Mouse (Mus musculus) naive thymus-derived CD4-positive, alpha-beta T cell, adult 2 months (primary cell): ENCODE data around the gene Nifk.

Source experiments
- DNase-seq: peaks from one replicate; pipeline ENCODE4 v3.0.0-alpha.2; 2011; ENCODE audit warnings: low read depth

The Nifk gene

DNA sequence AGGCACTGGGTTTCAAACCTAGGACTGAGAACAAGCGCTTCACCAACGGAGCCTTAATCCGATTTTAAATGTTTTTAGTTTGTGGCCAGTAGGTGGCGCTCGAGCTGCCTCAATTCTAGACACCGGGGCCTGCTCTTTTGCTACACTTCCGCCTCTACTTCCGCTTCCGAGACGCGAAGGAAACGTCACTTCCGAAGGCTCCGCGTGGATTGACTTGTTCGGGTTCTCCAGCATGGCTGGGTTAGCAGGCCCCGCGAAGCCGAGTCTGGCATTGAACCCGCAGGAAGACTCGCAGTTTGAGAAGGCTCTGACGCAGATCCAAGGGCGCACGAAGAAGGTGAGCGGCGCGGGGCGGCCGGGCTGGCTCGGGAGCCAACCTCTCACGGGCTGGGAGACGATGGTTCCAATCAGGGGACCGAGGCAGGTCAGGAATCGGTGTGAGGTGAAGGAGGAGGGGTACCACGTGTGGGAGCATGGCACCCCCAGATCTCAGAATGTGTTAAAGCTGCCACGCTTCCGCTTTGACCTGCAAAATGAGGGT is at the start of gene Nifk:
Gene Nifk, plus strand, starts transcription at position 179 of the 541 bp plus-strand sequence.
- DNase-seq: peak; percentile 97

- no peak for DNase-seq
Measured at GRCm38 (mm10) chr1:118275139-118275538, 46.5 kb upstream of the Nifk start.

DNA sequence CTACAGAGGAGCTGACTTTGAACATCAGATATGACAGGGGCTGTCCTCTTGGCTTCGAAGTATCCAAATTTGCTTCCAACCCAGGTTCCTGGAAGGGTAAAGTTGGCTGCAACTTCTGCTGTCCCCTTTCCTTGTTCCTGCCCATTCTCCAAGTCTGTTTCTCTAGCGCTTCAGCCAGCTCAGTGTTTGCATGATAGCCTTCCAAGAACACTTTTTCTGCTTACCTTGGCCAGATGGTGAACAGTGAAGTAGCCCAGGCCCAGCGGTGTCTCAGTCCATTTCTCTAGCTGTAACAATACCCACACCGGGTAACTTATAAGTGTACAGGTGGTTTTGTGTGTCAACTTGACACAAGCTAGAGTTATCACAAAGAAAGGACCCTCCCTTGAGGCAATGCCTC is 29.3 kb upstream of the Nifk start:
- no peak for DNase-seq

DNA sequence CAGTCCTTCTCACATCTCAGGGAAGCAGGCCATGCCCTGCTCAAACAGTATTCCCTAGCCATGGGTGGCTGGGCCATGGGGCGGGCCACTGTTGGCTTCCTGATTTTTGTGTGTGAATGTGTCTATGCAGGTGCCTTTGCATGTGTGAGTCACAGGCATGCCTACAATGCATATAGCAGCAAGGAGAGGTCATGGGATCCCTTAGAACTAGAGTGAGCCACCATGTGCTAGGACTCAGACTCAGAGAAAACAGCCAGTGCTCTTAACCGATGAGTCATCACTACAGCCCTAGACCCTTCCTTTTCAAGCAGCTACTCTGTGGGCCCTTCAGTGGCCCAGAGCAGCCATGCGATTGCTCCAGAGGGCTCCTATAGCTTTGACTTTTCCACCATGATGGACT is 27.4 kb upstream of the Nifk start:
- DNase-seq: no peak

- DNase-seq: no peak
Measured at GRCm38 (mm10) chr1:118294826-118295225, 26.8 kb upstream of the Nifk start.

DNA sequence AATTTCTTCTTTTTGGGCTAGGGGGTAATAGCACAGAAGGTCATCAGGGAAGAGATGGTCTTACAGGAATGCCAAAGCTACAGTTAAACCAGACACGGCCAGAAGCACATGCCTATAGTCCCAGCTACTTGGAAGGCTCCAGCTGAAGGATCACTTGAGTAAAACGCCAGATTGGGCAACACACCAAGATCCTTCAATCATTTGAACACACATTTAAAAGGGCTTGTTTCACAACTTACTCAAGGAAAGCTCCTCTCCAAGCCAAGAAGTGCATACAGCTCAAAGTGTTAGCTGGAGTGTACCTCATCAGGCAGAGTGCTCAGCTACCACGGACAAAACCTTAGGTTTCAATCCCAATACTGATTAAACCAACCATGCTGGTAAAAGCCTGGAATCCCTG is 25.0 kb upstream of the Nifk start:
- no peak for DNase-seq

- no peak for DNase-seq
Measured at GRCm38 (mm10) chr1:118297719-118298118, 23.9 kb upstream of the Nifk start.

DNA sequence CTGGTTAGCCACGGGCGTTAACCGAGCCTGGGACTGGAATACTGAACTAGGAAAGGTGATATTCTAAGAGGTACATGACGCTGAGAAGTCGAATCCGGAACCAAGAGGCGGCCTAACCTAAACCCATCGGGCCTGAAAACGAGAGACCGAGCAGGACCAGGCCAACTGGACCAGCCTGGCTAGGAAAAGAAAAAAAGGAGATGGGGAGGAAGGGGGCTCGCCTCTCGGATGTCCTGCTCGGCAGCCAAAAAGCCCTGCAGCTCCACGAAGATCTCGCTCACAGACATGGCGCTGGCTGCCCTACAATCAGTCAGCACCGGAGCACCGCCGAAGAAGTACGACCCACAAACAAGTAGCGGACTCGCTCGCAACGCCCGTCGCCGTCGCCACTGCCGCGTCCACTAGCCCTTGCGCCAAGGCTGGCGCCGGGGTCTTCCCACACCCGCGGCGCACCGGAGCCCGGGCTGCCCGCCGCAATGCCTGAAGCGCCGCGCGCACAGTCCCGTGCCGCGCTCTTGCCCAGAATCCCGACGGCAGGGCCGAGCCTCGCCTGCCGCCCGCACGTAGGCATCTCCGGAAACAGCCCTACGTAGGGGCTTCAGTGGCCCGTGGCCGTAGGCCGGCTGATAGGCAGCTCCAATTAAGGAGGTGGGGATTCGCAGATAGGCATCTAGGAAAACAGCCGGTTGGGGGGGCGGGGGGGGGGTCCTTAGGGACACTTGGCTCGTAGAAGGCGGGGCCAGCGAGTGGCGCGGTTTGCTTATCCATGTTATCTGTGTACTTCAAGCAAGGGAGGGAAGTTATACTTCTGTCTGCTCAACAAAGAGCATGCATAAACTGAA is 10.6 kb upstream of the Nifk start:
- peak; percentile 87 for DNase-seq

- DNase-seq: peak; percentile 39
Measured at GRCm38 (mm10) chr1:118311622-118312326, 9.9 kb upstream of the Nifk start, which contains the start of gene Tsn. Tsn (minus strand) TSS chr1:118311739.

GRCm38 (mm10) chr1:118320696-118321095 is 943 bp upstream of the Nifk start:
- DNase-seq: peak; percentile 61

DNA sequence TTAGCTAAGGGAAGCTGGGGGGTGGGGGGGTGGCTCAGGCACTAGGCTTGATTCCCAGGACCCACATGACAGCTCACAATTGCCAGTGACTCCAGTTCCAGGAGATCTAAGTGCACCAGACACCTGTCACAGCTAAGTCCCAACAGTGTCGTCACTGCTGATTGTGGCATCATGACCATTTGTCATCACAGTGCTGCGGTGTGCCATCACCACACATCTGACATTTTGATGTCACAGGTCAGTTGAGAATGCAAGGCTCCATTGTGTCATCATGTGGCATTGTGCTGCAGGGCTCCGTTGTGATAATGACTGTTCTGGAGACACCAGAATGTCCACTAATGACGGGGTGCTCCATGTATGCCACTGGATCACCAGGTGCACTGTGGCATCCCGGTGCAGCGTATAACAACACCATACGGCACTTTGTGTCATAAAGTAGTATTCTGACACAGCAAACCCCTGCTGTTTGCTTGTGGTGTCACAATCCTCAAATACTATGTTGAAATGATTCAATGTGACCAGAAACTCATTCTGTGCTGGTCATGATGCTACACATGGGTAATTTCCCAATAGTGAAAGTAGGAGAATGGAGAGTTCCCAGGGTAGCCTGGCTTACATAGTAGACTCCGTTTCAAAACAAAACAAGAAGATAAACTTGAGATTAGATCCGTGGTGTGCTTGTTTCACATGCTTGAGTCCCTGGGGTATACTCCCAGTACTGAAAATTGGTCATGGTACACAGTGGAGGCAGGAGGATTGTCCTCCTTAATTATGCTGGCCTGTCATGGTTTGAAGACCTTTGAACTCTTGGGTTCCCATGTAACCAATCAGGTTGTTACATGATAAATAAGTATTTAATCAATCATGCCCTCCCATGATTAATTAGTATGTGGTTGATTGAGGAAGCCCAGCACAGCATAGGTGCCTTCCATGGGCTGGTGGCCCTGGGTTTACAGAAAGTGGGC is 13.4 kb downstream of the Nifk start:
- DNase-seq: no peak

DNA sequence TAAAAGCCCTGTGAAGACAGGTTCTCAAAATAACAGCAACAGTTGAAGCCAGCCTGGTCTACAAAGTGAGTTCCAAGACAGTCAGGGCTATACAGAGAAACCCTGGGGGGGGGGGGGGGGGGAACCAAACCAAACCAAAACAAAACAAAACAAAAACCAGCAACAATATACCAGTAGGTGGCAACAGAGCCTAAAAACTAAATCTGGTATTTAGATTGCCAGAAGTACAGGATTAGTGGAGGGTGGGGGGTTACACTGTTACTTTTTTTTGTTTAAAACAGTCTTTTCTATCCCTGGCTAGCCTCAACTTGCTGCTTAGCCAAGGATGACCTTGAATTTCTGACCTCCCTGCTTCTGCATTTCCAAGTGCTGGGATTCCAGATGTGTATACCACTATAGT is 14.2 kb downstream of the Nifk start:
- DNase-seq: peak; percentile 28

GRCm38 (mm10) chr1:118337921-118338320 is 16.3 kb downstream of the Nifk start:
- DNase-seq: no peak

DNA sequence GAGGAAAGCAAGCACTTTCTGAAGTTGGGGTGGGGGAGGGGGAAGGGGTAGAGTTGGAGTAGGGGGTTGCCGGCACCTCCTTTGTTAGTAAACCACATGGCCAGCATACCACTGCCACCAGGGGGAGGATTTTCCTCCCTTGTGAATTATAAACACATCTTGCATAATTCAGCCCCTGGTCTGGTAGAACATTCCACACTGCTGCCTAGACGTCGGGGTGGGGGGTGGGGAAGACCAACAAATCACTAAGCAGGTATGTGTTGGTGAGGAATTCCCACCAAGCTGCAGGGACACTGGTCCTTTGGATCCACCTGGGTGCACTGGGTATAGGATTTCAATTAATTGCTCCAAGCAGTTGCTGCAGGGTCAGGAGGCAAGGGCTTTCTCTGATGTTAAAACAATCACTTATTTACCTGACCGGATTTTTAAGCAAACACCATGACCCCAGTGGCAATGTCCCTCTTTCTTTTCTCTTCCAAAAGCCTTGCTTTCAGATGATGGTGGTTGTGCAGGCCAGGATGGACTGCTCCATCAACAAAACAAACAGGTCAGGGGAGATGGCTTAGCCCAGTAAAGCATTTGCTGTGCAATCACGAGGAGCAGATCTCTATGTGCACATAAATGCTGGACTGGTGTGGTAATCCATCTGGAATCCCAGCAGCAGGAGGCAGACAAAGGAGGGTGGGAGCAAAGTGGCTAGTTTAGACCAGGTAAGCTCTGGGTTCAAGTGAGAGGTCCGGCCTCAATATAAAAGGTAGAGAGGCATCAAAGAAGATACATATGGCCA is 22.2 kb downstream of the Nifk start:
- DNase-seq: no peak

GRCm38 (mm10) chr1:118349922-118350321 is 28.3 kb downstream of the Nifk start:
- DNase-seq: no peak

GRCm38 (mm10) chr1:118359071-118359761 is 37.6 kb downstream of the Nifk start:
- no peak for DNase-seq

GRCm38 (mm10) chr1:118367970-118368369 is 46.3 kb downstream of the Nifk start:
- peak; percentile 29 for DNase-seq

DNA sequence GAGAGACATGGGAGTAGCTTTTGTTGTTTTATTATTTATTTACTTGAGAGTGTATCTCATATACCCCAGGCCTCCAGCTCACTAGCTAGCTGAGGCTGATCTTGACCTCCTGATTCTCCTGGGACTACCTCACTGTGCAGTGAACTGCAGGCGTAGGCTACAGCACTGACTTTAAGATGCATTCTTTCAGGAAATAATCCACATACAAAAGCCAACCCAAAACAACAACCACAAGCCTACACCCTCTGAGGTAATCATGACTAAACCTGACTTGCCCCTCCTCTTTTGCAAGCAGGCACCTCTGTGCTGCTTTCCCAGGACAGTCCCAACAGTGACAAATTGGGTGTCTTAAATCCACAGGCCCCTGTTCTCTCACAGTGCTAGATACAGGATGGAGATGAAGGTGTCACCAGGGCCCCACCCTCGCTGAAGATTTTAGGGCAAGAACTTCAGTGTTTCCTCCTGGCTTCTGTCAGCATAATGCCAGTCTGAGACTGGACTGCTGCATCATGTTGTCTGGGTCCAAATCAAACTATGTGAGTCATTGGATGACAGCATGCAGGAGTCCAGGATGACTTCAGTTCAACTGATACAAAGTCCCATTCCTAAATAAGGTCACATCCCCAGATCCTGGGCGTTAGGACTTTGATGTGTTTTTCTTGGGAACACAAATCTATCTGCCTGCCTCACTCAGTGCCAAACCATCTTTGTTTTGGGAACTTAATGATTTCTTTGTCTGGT is 47.3 kb downstream of the Nifk start:
- no peak for DNase-seq

DNA sequence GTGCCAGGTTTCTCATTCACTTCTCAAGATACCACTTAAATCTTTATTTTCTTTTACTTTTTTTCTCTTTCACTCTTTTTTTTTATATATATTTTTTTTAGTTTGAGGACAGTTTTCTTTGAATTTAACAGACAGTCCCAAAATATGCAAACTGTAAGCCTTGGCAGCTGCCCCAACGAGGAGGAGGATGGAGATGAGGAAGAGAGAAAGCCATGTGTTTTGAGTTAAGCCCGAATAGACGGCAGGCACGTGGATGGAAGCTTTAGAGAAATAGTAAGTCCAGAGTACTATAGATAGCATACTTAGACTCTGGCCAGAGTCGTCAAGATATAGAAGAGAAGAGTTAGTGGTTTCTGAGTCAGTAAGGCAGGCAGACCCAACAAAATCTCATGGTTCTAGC is 56.1 kb downstream of the Nifk start:
- DNase-seq: no peak
